Mouse (Mus musculus): ENCODE measurements around the gene Mafk.
A peak's percentile ranks its signal among the peaks of the same experiment; 100 is the strongest.

Mafk gene

GRCm38 (mm10) chr5:139817292-139817691, 26.0 kb downstream of the Mafk start:
- peak; percentile 23 for DNase-seq (ENCODE audit: low read depth, low spot score)

GRCm38 (mm10) chr5:139818056-139818455, 26.7 kb downstream of the Mafk start:
- no peak for DNase-seq (ENCODE audit: low read depth, low spot score)

GRCm38 (mm10) chr5:139818801-139819200, 27.5 kb downstream of the Mafk start:
- DNase-seq (ENCODE audit: low read depth, low spot score), result no peak

GRCm38 (mm10) chr5:139819538-139820181, 28.3 kb downstream of the Mafk start, which contains the start of gene Tmem184a:
Tmem184a (minus strand) TSS chr5:139819917.
- DNase-seq (ENCODE audit: low read depth, low spot score), result no peak

- peak; percentile 50 for DNase-seq (ENCODE audit: low read depth, low spot score)
These were observed 30.4 kb downstream of the Mafk start for GRCm38 (mm10) chr5:139821466-139822459.

GRCm38 (mm10) chr5:139824531-139824930, 33.2 kb downstream of the Mafk start:
- no peak for DNase-seq (ENCODE audit: low read depth, low spot score)

GRCm38 (mm10) chr5:139825947-139826346, 34.6 kb downstream of the Mafk start:
- DNase-seq (ENCODE audit: low read depth, low spot score), result no peak

GRCm38 (mm10) chr5:139826357-139827055, 35.2 kb downstream of the Mafk start, which contains the start of the genes Gm26938 and Psmg3:
Gm26938 (minus strand) TSS chr5:139826407.
Psmg3 (minus strand) TSS chr5:139826885.
- peak; percentile 93 for DNase-seq (ENCODE audit: low read depth, low spot score)

GRCm38 (mm10) chr5:139827593-139827992, 36.3 kb downstream of the Mafk start:
- DNase-seq (ENCODE audit: low read depth, low spot score), result no peak

- DNase-seq (ENCODE audit: low read depth, low spot score), result no peak
These were observed 38.1 kb downstream of the Mafk start for GRCm38 (mm10) chr5:139829384-139829783.

GRCm38 (mm10) chr5:139830734-139831133, 39.4 kb downstream of the Mafk start:
- no peak for DNase-seq (ENCODE audit: low read depth, low spot score)

GRCm38 (mm10) chr5:139832125-139832524, 40.8 kb downstream of the Mafk start:
- DNase-seq (ENCODE audit: low read depth, low spot score), result no peak

- no peak for DNase-seq (ENCODE audit: low read depth, low spot score)
These were observed 44.4 kb downstream of the Mafk start for GRCm38 (mm10) chr5:139835706-139836105.

- peak; percentile 73 for DNase-seq (ENCODE audit: low read depth, low spot score)
These were observed 47.2 kb downstream of the Mafk start for GRCm38 (mm10) chr5:139838476-139838892.

GRCm38 (mm10) chr5:139839142-139839541, 47.8 kb downstream of the Mafk start:
- DNase-seq (ENCODE audit: low read depth, low spot score), result peak; percentile 39

GRCm38 (mm10) chr5:139849626-139850320, 58.5 kb downstream of the Mafk start:
- no peak for DNase-seq (ENCODE audit: low read depth, low spot score)
